Mouse (Mus musculus): Measurements from ENCODE around the gene Rnd3. TPM values are rescaled to one million over a fixed set of nuclear protein-coding genes. Genes with fewer than 3 reads are reported as not detected.

The Rnd3 gene
- 8.0 and 10.5 TPM in 2 replicates for polyA plus RNA-seq (2012; rRNA removed)

GRCm38 (mm10) chr2:51148975-51149374 lies at the start of gene Rnd3:
Gene Rnd3, minus strand, starts transcription at chr2:51149111.
- DNase-seq: peak; percentile 92 to 94
- TF ChIP-seq CTCF (IDR thresholded peaks at IDR 0.05; ENCODE audit: borderline replicate concordance, insufficient read depth, low read depth, low read length) (peak; percentile 79), POLR2A (IDR thresholded peaks at IDR 0.05; ENCODE audit: borderline replicate concordance, insufficient read depth, low read length) (peak; percentile 88; the same call in 1 of the 2 replicates)
- Histone ChIP-seq H3K27me3 (ENCODE audit: control insufficient read depth, insufficient read depth, low read length) (no peaks in the 10 kb centered on the region), H3K27ac (ENCODE audit: insufficient read depth, low read length) (peak within 1 kb of the TSS; percentile 22), H3K4me1 (ENCODE audit: control insufficient read depth, insufficient read depth, low read length) (no peaks in the 10 kb centered on the region), H3K4me3 (replicated peaks; ENCODE audit: insufficient read depth, low read depth, low read length) (peak within 1 kb of the TSS; percentile 85)
- WGBS: 1% methylated on average over 25 of the region's 25 CpGs

GRCm38 (mm10) chr2:51192319-51192718 lies 43.4 kb upstream of the Rnd3 start:
- WGBS: 56% methylated on average over 2 of the region's 2 CpGs
- no peak for DNase-seq
- Histone ChIP-seq H3K27me3 (ENCODE audit: control insufficient read depth, insufficient read depth, low read length) (no peaks in the 10 kb centered on the region), H3K4me3 (replicated peaks; ENCODE audit: insufficient read depth, low read depth, low read length) (no peak overlapping the region), H3K27ac (ENCODE audit: insufficient read depth, low read length) (no peak overlapping the region), H3K4me1 (ENCODE audit: control insufficient read depth, insufficient read depth, low read length) (no peaks in the 10 kb centered on the region)
- no peak for TF ChIP-seq CTCF (IDR thresholded peaks at IDR 0.05; ENCODE audit: borderline replicate concordance, insufficient read depth, low read depth, low read length)
- TF ChIP-seq POLR2A (IDR thresholded peaks at IDR 0.05; ENCODE audit: borderline replicate concordance, insufficient read depth, low read length): no peak

- Histone ChIP-seq H3K4me1 (ENCODE audit: control insufficient read depth, insufficient read depth, low read length) (no peaks in the 10 kb centered on the region), H3K4me3 (replicated peaks; ENCODE audit: insufficient read depth, low read depth, low read length) (no peak overlapping the region), H3K27ac (ENCODE audit: insufficient read depth, low read length) (no peak overlapping the region), H3K27me3 (ENCODE audit: control insufficient read depth, insufficient read depth, low read length) (no peaks in the 10 kb centered on the region)
- 85% methylated on average over 2 of the region's 2 CpGs for WGBS
- DNase-seq: no peak
- no peak for TF ChIP-seq CTCF (IDR thresholded peaks at IDR 0.05; ENCODE audit: borderline replicate concordance, insufficient read depth, low read depth, low read length)
- TF ChIP-seq POLR2A (IDR thresholded peaks at IDR 0.05; ENCODE audit: borderline replicate concordance, insufficient read depth, low read length): no peak
Measured at GRCm38 (mm10) chr2:51185762-51186161, 36.9 kb upstream of the Rnd3 start.

GRCm38 (mm10) chr2:51182990-51183389 lies 34.1 kb upstream of the Rnd3 start:
- DNase-seq: no peak
- H3K4me1 ChIP-seq (ENCODE audit: control insufficient read depth, insufficient read depth, low read length): no peaks in the 10 kb centered on the region
- no peaks in the 10 kb centered on the region for H3K27me3 ChIP-seq (ENCODE audit: control insufficient read depth, insufficient read depth, low read length)
- no peak overlapping the region for H3K4me3 ChIP-seq (replicated peaks; ENCODE audit: insufficient read depth, low read depth, low read length)
- no peak overlapping the region for H3K27ac ChIP-seq (ENCODE audit: insufficient read depth, low read length)
- 93% methylated on average over 4 of the region's 4 CpGs for WGBS
- no peak for TF ChIP-seq POLR2A (IDR thresholded peaks at IDR 0.05; ENCODE audit: borderline replicate concordance, insufficient read depth, low read length)
- no peak for TF ChIP-seq CTCF (IDR thresholded peaks at IDR 0.05; ENCODE audit: borderline replicate concordance, insufficient read depth, low read depth, low read length)

- no peak for TF ChIP-seq CTCF (IDR thresholded peaks at IDR 0.05; ENCODE audit: borderline replicate concordance, insufficient read depth, low read depth, low read length)
- no peak for TF ChIP-seq POLR2A (IDR thresholded peaks at IDR 0.05; ENCODE audit: borderline replicate concordance, insufficient read depth, low read length)
- H3K27me3 ChIP-seq (ENCODE audit: control insufficient read depth, insufficient read depth, low read length): no peaks in the 10 kb centered on the region
- H3K4me1 ChIP-seq (ENCODE audit: control insufficient read depth, insufficient read depth, low read length): no peaks in the 10 kb centered on the region
- DNase-seq: no peak
- H3K4me3 ChIP-seq (replicated peaks; ENCODE audit: insufficient read depth, low read depth, low read length): no peak overlapping the region
- H3K27ac ChIP-seq (ENCODE audit: insufficient read depth, low read length): no peak overlapping the region
Measured at GRCm38 (mm10) chr2:51181376-51181775, 32.5 kb upstream of the Rnd3 start.

DNA sequence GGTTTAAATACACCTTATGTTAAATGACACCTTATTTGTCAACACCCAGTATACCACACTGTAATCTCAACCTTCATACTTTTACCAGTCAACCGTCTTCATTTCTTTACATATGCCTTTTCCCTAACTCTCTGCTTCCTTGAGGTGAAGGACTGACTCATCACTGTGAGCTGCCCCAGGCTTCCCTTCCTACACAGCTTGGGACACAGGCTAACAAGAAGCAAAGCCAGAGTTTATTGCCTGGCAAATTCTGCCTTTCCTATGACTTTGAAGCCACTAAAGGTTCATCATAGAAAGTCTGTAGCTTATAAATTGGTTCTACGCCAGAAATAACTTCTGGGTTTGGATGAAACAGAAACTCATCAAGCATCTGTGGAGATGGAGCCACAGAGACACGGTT lies 30.2 kb upstream of the Rnd3 start:
- DNase-seq: no peak
- Histone ChIP-seq H3K27me3 (ENCODE audit: control insufficient read depth, insufficient read depth, low read length) (no peaks in the 10 kb centered on the region), H3K27ac (ENCODE audit: insufficient read depth, low read length) (no peak overlapping the region), H3K4me1 (ENCODE audit: control insufficient read depth, insufficient read depth, low read length) (no peaks in the 10 kb centered on the region), H3K4me3 (replicated peaks; ENCODE audit: insufficient read depth, low read depth, low read length) (no peak overlapping the region)
- 82% methylated on average over 3 of the region's 3 CpGs for WGBS
- TF ChIP-seq POLR2A (IDR thresholded peaks at IDR 0.05; ENCODE audit: borderline replicate concordance, insufficient read depth, low read length): no peak
- no peak for TF ChIP-seq CTCF (IDR thresholded peaks at IDR 0.05; ENCODE audit: borderline replicate concordance, insufficient read depth, low read depth, low read length)

- no peak for DNase-seq
- Histone ChIP-seq H3K4me1 (ENCODE audit: control insufficient read depth, insufficient read depth, low read length) (no peaks in the 10 kb centered on the region), H3K27me3 (ENCODE audit: control insufficient read depth, insufficient read depth, low read length) (no peaks in the 10 kb centered on the region), H3K4me3 (replicated peaks; ENCODE audit: insufficient read depth, low read depth, low read length) (no peak overlapping the region), H3K27ac (ENCODE audit: insufficient read depth, low read length) (no peak overlapping the region)
- TF ChIP-seq CTCF (IDR thresholded peaks at IDR 0.05; ENCODE audit: borderline replicate concordance, insufficient read depth, low read depth, low read length) (no peak), POLR2A (IDR thresholded peaks at IDR 0.05; ENCODE audit: borderline replicate concordance, insufficient read depth, low read length) (no peak)
- 66% methylated on average over 3 of the region's 3 CpGs for WGBS
Measured at GRCm38 (mm10) chr2:51177615-51178014, 28.7 kb upstream of the Rnd3 start.

GRCm38 (mm10) chr2:51175276-51175675 lies 26.4 kb upstream of the Rnd3 start:
- no peak for DNase-seq
- WGBS: 44% methylated on average over 5 of the region's 5 CpGs
- TF ChIP-seq CTCF (IDR thresholded peaks at IDR 0.05; ENCODE audit: borderline replicate concordance, insufficient read depth, low read depth, low read length) (no peak), POLR2A (IDR thresholded peaks at IDR 0.05; ENCODE audit: borderline replicate concordance, insufficient read depth, low read length) (no peak)
- Histone ChIP-seq H3K27ac (ENCODE audit: insufficient read depth, low read length) (no peak overlapping the region), H3K4me1 (ENCODE audit: control insufficient read depth, insufficient read depth, low read length) (no peaks in the 10 kb centered on the region), H3K27me3 (ENCODE audit: control insufficient read depth, insufficient read depth, low read length) (no peaks in the 10 kb centered on the region), H3K4me3 (replicated peaks; ENCODE audit: insufficient read depth, low read depth, low read length) (no peak overlapping the region)
